Mouse (Mus musculus) liver, embryonic 14 days (tissue): ENCODE data around the gene Olfr104-ps. TPM values are rescaled to one million over a fixed set of nuclear protein-coding genes. Genes with fewer than 3 reads are reported as not detected.

Experiments
- polyA plus RNA-seq: library from polyadenylated mRNA; depleted of rRNA; stranded (reverse); fragments of >200 nt; gene quantifications from 2 replicates; pipeline ENCODE4 v1.2.3, GENCODE M21; 2012; rRNA removed

The Olfr104-ps gene
- not detected in 2 replicates for polyA plus RNA-seq

GRCm38 (mm10) chr17:37359282-37359681, at the start of gene Olfr104-ps:
Gene Olfr104-ps, plus strand, starts transcription at chr17:37359582.

GRCm38 (mm10) chr17:37316954-37317353, 42.4 kb upstream of the Olfr104-ps start, which contains the start of gene Olfr102:
Gene Olfr102, minus strand, starts transcription at chr17:37317054.

GRCm38 (mm10) chr17:37339598-37339997, 19.8 kb upstream of the Olfr104-ps start, which contains the start of gene Olfr103:
Gene Olfr103, minus strand, starts transcription at chr17:37339698.

GRCm38 (mm10) chr17:37378733-37379132, 19.4 kb downstream of the Olfr104-ps start, which contains the start of gene Olfr105-ps:
Gene Olfr105-ps, plus strand, starts transcription at chr17:37379033.

GRCm38 (mm10) chr17:37390093-37390492, 30.7 kb downstream of the Olfr104-ps start, which contains the start of gene Olfr106-ps:
Gene Olfr106-ps, plus strand, starts transcription at chr17:37390393.

GRCm38 (mm10) chr17:37398926-37399325, 39.5 kb downstream of the Olfr104-ps start, which contains the start of gene Olfr107:
Gene Olfr107, plus strand, starts transcription at chr17:37399226.

Other genes with a start within 250 kb of the Olfr104-ps start
- not detected in 2 replicates for gene Olfr92, start 239.5 kb upstream of the Olfr104-ps start, polyA plus RNA-seq
- gene Olfr93, start 198.1 kb upstream of the Olfr104-ps start, polyA plus RNA-seq = not detected in 2 replicates
- gene Ubd, start 165.7 kb upstream of the Olfr104-ps start, polyA plus RNA-seq = not detected in 2 replicates
- not detected in 2 replicates for gene Olfr94, start 158.6 kb upstream of the Olfr104-ps start, polyA plus RNA-seq
- gene Olfr95, start 146.5 kb upstream of the Olfr104-ps start, polyA plus RNA-seq = not detected in 2 replicates
- gene Olfr96, start 139.4 kb upstream of the Olfr104-ps start, polyA plus RNA-seq = not detected in 2 replicates
- gene Olfr97, start 122.3 kb upstream of the Olfr104-ps start, polyA plus RNA-seq = not detected in 2 replicates
- gene Olfr98, start 95.8 kb upstream of the Olfr104-ps start, polyA plus RNA-seq = not detected in 2 replicates
- 0.87 and 1.1 TPM in 2 replicates for gene H2-M3, start 89.4 kb upstream of the Olfr104-ps start, polyA plus RNA-seq
- gene Olfr99, start 76.1 kb upstream of the Olfr104-ps start, polyA plus RNA-seq = not detected in 2 replicates
- not detected in 2 replicates for gene Olfr101, start 55.3 kb upstream of the Olfr104-ps start, polyA plus RNA-seq
- not detected in 2 replicates for gene Olfr102, start 42.5 kb upstream of the Olfr104-ps start, polyA plus RNA-seq
- gene Olfr103, start 19.9 kb upstream of the Olfr104-ps start, polyA plus RNA-seq = not detected in 2 replicates
- not detected in 2 replicates for gene Olfr105-ps, start 19.5 kb downstream of the Olfr104-ps start, polyA plus RNA-seq
- gene Olfr106-ps, start 30.8 kb downstream of the Olfr104-ps start, polyA plus RNA-seq = not detected in 2 replicates
- gene Olfr107, start 39.6 kb downstream of the Olfr104-ps start, polyA plus RNA-seq = not detected in 2 replicates
- not detected in 2 replicates for gene Olfr108, start 85.9 kb downstream of the Olfr104-ps start, polyA plus RNA-seq
- gene Olfr109, start 99.3 kb downstream of the Olfr104-ps start, polyA plus RNA-seq = not detected in 2 replicates
- 0.02 TPM in 1 of 2 replicates, not detected in the other for gene H2-M2, start 124.0 kb downstream of the Olfr104-ps start, polyA plus RNA-seq
- not detected in 2 replicates for gene Olfr110, start 132.9 kb downstream of the Olfr104-ps start, polyA plus RNA-seq
- gene Olfr111, start 148.4 kb downstream of the Olfr104-ps start, polyA plus RNA-seq = 0.03 and 0.06 TPM in 2 replicates
- not detected in 2 replicates for gene Olfr112, start 209.9 kb downstream of the Olfr104-ps start, polyA plus RNA-seq
- gene Olfr113, start 218.1 kb downstream of the Olfr104-ps start, polyA plus RNA-seq = not detected in 2 replicates
- gene Olfr114, start 233.2 kb downstream of the Olfr104-ps start, polyA plus RNA-seq = not detected in 2 replicates